Mouse (Mus musculus) lung, embryonic 14.5 days (tissue): ENCODE results near the gene 4632433K11Rik. TPM values are rescaled to one million over a fixed set of nuclear protein-coding genes. Genes with fewer than 3 reads are reported as not detected.

ENCODE experiments used
- ATAC-seq: fragments of 200-750 bp; cut with Nextera tagmentation; 2 replicates; pipeline ENCODE4 v1.8.0; 2017; ENCODE audit warnings: mild to moderate bottlenecking, moderate TSS enrichment, moderate library complexity; ENCODE audit not compliant: insufficient read depth
- DNase-seq: peaks from one replicate; pipeline ENCODE4 v3.0.0-alpha.2; 2015
- H3K27ac ChIP-seq: fragments of 300-500 bp; sonication (generic); 2 replicates; pipeline ENCODE4 v1.5.1; 2014; ENCODE audit warnings: low read depth, mild to moderate bottlenecking, moderate library complexity
- H3K27me3 ChIP-seq: fragments of 300-500 bp; sonication (generic); 2 replicates; pipeline ENCODE4 v1.6.1; 2014; ENCODE audit warnings: low read length, control low read depth; ENCODE audit not compliant: insufficient read depth
- H3K36me3 ChIP-seq: fragments of 300-500 bp; sonication (generic); 2 replicates; pipeline ENCODE4 v1.6.1; 2014; ENCODE audit warnings: control low read depth; ENCODE audit not compliant: insufficient read depth
- H3K4me1 ChIP-seq: fragments of 300-500 bp; sonication (generic); 2 replicates; pipeline ENCODE4 v1.6.1; 2014; ENCODE audit warnings: antibody characterized with exemption, control low read depth; ENCODE audit not compliant: insufficient read depth
- H3K4me2 ChIP-seq: fragments of 300-500 bp; sonication (generic); 2 replicates; pipeline ENCODE4 v1.6.1; 2014; ENCODE audit warnings: mild to moderate bottlenecking
- H3K4me3 ChIP-seq: fragments of 300-500 bp; sonication (generic); 2 replicates; pipeline ENCODE4 v1.5.1; 2014; ENCODE audit warnings: low read depth, low read length
- H3K9ac ChIP-seq: fragments of 300-500 bp; sonication (generic); 2 replicates; pipeline ENCODE4 v1.6.1; 2014
- H3K9me3 ChIP-seq: fragments of 300-500 bp; sonication (generic); 2 replicates; pipeline ENCODE4 v1.6.1; 2016; ENCODE audit warnings: low read depth, low read length, control low read depth
- CTCF ChIP-seq: IDR thresholded peaks from 2 replicates; pipeline ENCODE4 v1.5.1; 2016; ENCODE audit warnings: antibody characterized with exemption, low read depth
- WGBS: fragments of 180-500 bp; shearing (Covaris S2); extraction: QIAGEN DNeasy Blood & Tissue Kit; methylation state at CpG from one replicate; pipeline ENCODE4 v1.1.7; 2014; 5-methylcytosine and 5-hydroxymethylcytosine counted together
- polyA plus RNA-seq: library from polyadenylated mRNA; unstranded; fragments of >200 nt; fragmentation: Nextera tagmentation; extraction: Ambion mirVana; gene quantifications from 2 replicates; pipeline ENCODE4 v1.2.1, GENCODE M21; 2014

Gene 4632433K11Rik
- polyA plus RNA-seq, 1 experiment from 2014 or later = not detected

DNA sequence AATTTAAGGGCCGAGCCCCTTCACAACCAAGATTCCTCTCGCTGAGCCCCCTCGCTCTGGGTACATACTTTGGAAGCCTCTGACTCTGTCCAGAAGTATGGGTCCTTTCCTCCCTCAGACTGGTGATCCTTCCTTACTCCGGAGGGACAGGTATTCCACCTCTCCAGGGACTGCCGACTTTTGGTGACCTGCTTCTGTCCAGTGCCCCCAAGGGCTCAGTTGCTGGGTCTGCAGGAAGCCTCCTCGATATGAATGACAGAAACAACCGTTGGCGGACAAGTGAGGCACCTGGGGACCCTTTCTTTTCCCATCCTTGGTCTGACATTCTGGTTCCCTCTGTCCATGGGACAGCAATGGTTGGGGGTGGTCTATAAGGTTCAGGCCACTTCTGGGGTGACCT is 23.5 kb downstream of the 4632433K11Rik start:
- Histone ChIP-seq H3K4me1 (peaks cover 18% of the 10 kb centered on the region; the same call in 1 of the 2 replicates), H3K27me3 (peaks cover 62% of the 10 kb centered on the region), H3K27ac (no peak overlapping the region), H3K9ac (peak overlapping the region; percentile 57), H3K9me3 (no peaks in the 10 kb centered on the region), H3K4me2 (peak overlapping the region; percentile 74), H3K36me3 (no peaks in the 10 kb centered on the region), H3K4me3 (peak overlapping the region; percentile 50)
- ATAC-seq (no peak), DNase-seq (no peak)
- WGBS = 29% methylated on average over 8 of the region's 8 CpGs
- no peak for TF ChIP-seq CTCF

DNA sequence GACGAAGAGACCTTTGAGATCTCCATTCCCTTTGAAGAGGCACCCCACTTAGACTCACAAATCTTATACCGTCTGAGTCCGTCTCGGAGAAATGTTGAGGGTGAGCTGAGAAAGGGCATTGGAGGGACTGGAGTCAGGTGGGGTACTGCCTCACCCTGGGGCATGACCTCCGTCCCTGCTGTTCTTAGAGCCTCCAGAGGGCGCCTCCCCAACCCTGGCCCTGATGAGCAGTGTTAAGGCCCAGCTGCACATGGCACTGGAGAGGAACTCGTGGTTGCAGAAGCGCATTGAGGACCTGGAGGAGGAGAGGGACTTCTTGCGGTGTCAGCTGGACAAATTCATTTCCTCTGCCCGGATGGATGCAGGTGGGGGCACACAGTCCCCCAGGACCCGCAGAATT is 23.9 kb downstream of the 4632433K11Rik start:
- H3K36me3 ChIP-seq = no peaks in the 10 kb centered on the region
- WGBS = 36% methylated on average over 11 of the region's 11 CpGs
- peak overlapping the region; percentile 50; the same call in 1 of the 2 replicates for H3K4me3 ChIP-seq
- H3K27me3 ChIP-seq = peaks cover 59% of the 10 kb centered on the region
- no peaks in the 10 kb centered on the region for H3K9me3 ChIP-seq
- TF ChIP-seq CTCF = peak; percentile 29
- H3K9ac ChIP-seq = no peak overlapping the region
- no peak overlapping the region for H3K27ac ChIP-seq
- ATAC-seq (no peak), DNase-seq (no peak)
- peaks cover 16% of the 10 kb centered on the region; the same call in 1 of the 2 replicates for H3K4me1 ChIP-seq
- no peak overlapping the region; the same call in 1 of the 2 replicates for H3K4me2 ChIP-seq

DNA sequence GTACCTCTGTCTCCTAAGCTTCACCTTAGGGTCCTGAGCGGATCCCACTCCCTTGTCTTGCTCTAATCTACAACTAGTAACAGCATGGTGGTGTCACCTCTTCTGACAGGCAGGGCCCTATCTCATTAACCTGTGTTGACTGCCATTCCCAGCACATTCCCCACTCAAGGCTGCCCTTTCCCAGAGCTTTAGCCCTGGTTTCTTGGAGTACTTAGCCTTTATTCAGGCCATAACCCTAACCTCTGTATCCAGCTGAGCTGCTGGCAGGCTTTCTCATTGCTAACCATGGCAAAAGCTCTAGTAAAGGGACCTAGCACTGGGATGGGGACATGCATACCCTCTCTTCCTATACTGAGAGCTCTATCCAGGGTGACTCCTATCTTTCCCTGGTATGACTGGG is 24.7 kb downstream of the 4632433K11Rik start:
- ATAC-seq = no peak
- Histone ChIP-seq H3K9ac (no peak overlapping the region), H3K27me3 (peaks cover 51% of the 10 kb centered on the region), H3K4me3 (no peak overlapping the region), H3K4me1 (peaks cover 10% of the 10 kb centered on the region; the same call in 1 of the 2 replicates), H3K9me3 (no peaks in the 10 kb centered on the region), H3K36me3 (no peaks in the 10 kb centered on the region), H3K27ac (no peak overlapping the region), H3K4me2 (no peak overlapping the region)
- TF ChIP-seq CTCF = no peak
- WGBS = 89% methylated on average over 1 of the region's 1 CpGs
- DNase-seq = no peak

DNA sequence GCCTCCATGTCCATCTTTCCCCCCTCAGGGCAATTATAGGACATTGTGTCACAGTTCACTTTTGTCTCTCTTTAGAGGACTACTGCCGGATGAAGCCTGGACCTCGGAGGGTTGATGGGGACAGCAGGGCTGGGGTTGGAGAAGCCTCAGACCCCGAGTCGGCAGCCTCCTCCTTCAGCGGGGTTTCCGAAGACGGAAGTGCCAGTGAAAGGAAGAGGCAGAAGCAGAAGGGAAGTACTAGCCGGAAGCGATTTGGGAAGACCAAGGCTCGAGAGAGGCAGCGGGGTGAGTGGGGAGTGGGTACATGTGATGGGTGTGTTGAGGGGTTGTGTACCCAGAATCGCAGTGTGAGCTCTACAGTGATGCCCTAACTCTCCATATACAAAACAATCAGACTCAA is 25.5 kb downstream of the 4632433K11Rik start:
- H3K4me3 ChIP-seq = no peak overlapping the region

DNA sequence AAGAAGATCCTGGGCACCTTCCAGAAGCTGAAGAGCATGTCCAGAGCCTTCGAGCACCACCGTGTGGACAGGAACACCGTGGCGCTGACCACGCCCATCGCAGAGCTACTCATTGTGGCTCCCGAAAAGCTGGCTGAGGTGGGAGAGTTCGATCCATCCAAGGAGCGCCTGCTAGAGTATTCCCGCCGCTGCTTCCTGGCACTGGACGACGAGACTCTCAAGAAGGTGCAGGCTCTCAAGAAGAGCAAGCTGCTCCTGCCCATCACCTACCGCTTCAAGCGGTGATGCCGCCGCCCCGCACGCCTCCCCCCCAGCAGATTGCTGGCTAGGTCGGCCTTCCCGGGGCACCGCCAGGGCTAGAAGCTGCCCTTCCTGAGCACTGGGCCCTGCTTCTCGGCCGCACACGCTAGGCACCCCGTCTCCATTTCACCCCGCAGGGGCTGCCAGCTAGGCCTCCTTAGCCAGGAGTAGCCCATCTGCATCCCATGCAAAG is 26.4 kb downstream of the 4632433K11Rik start:
- ATAC-seq = peak; percentile 9; the same call in 1 of the 2 replicates
- peak; percentile 94 for DNase-seq
- H3K27ac ChIP-seq = peak overlapping the region; percentile 100
- H3K4me2 ChIP-seq = peak overlapping the region; percentile 86
- H3K9me3 ChIP-seq = no peaks in the 10 kb centered on the region
- peaks cover 10% of the 10 kb centered on the region; the same call in 1 of the 2 replicates for H3K4me1 ChIP-seq
- H3K9ac ChIP-seq = peak overlapping the region; percentile 95
- 2% methylated on average over 27 of the region's 27 CpGs for WGBS
- TF ChIP-seq CTCF = peak; percentile 81
- H3K27me3 ChIP-seq = peaks cover 34% of the 10 kb centered on the region
- H3K4me3 ChIP-seq = peak overlapping the region; percentile 75
- H3K36me3 ChIP-seq = 0 out of 2 replicates have a peak, but pooled peaks cover 2% of the 10 kb centered on the region

More for the DNA sequence above, 25.5 kb downstream of the 4632433K11Rik start:
- ATAC-seq = no peak
- H3K9me3 ChIP-seq = no peaks in the 10 kb centered on the region
- 88% methylated on average over 12 of the region's 12 CpGs for WGBS
- H3K36me3 ChIP-seq = no peaks in the 10 kb centered on the region
- no peak overlapping the region; the same call in 1 of the 2 replicates for H3K4me2 ChIP-seq
- no peak overlapping the region for H3K9ac ChIP-seq
- TF ChIP-seq CTCF = no peak
- no peak overlapping the region for H3K27ac ChIP-seq
- H3K27me3 ChIP-seq = peaks cover 43% of the 10 kb centered on the region
- peaks cover 10% of the 10 kb centered on the region; the same call in 1 of the 2 replicates for H3K4me1 ChIP-seq
- no peak for DNase-seq

DNA sequence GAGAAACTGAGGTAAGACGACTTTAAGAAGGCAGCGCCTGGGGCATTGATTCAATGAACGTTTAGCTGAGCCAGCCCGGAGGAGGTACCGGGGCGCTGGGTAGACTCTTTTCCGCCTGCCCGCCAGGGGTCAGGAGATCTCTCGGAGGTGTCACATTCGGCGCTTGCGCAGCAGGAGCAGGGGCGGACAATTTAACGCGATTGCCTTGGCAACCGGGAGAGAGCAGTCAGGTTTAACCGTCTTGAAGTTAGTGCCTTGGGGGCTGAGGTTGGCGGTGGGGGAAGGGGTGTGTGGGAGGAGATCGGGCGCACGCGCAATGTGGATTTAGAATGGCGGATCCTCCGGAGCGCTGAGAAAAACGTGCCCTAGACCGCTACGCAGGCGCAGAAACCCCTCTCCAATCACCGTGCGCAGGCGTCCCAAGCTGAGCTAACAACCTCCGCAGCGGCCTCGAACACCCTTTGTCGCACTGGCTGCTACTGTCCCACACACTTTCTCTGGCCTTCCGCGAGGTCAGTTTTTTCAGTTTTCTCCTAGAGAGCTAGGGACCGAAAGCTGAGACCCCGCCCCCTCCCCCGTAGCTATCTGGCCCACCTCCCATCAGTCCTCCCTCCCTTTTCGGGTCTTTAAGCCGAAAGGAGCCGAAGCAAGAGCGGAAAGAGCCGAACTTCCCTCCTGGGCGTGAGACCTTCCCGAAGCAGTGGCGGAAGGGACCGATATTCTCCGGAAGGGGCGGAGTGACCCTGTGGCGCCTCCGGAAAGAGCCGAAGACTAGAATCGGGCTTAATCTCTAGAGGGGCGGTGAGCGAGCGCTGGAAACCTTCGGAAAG is 27.2 kb downstream of the 4632433K11Rik start:
- Histone ChIP-seq H3K9ac (peak overlapping the region; percentile 95), H3K4me1 (peaks cover 10% of the 10 kb centered on the region; the same call in 1 of the 2 replicates), H3K4me2 (peak overlapping the region; percentile 86), H3K36me3 (peaks cover 6% of the 10 kb centered on the region), H3K27me3 (peaks cover 25% of the 10 kb centered on the region), H3K4me3 (peak overlapping the region; percentile 75), H3K9me3 (no peaks in the 10 kb centered on the region), H3K27ac (peak overlapping the region; percentile 100)
- WGBS = under 1% methylated on average over 59 of the region's 60 CpGs
- ATAC-seq = peak; percentile 92
- peak; percentile 100 for DNase-seq
- peak; percentile 76 for TF ChIP-seq CTCF
